Mouse (Mus musculus): ENCODE results near the gene Gm20604.

The Gm20604 gene

DNA sequence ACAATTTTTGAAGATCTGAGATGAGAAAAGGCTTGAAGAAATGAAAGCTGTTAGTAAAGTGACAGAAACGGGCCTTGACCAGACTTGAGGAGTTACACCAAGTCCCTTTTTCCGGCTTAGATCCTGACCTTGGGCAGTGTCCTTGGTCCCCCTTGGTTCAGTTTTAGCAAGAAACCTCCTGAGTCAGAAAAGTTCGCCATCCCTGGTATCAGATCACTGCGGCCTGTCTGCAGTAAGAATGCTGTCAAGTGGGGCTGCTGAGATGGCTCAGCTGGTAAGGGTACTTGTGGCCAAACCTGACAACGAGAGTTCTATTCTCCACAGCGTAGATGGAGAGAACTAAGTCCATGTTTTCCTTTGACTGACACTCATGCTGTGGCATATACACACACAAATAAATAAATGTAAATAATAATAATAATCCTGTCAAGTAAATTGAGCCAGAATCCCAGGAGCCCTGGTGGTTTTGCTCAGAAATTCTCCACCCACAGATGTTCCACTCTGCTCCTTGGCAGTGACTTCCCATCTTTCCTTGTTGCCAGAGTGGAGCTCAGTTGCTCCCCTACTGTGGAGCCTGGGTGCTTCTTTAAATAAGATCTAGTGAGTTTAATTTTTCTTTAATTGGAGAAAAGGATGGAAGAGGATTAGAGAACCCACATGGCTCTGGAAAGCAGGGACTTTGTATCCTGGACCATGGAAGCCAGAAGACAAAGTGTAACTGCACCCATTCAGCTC is 52.4 kb downstream of the Gm20604 start:
- no peak for DNase-seq (ENCODE audit: low spot score in 2 of 2)

DNA sequence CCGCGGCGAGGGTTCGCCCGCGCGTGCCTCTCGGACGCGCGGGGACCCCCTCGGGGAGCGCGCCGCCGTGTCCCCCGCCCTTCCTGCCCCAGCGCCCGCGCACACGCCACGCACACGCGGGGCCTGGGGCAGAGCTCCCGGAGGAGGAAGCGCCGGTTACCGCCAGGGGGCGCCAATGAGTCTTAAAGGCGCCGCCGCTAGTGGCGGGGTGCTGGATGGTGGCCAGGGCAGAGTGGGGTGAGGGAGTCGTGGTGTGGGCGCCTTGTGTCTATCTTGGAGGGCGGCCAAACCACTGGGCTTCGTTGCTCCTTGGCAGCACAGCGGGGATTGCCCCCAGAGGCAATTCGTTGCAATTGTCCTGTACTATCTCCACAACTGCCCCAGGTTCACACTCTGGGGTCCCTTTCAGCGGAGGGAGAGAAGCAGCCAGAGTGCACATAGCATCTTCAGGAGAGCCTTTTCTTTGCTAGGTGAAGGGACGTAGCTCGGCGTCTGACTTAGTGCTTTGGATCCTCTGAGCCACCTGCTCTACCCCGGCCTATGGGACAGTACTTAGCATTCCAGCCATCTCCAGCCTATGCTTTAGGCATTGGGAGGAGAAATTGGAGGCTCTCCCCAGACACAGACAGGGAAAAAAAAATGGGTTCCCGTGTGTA is 53.1 kb downstream of the Gm20604 start:
- DNase-seq (ENCODE audit: low spot score in 2 of 2) = peak; percentile 72 to 82

DNA sequence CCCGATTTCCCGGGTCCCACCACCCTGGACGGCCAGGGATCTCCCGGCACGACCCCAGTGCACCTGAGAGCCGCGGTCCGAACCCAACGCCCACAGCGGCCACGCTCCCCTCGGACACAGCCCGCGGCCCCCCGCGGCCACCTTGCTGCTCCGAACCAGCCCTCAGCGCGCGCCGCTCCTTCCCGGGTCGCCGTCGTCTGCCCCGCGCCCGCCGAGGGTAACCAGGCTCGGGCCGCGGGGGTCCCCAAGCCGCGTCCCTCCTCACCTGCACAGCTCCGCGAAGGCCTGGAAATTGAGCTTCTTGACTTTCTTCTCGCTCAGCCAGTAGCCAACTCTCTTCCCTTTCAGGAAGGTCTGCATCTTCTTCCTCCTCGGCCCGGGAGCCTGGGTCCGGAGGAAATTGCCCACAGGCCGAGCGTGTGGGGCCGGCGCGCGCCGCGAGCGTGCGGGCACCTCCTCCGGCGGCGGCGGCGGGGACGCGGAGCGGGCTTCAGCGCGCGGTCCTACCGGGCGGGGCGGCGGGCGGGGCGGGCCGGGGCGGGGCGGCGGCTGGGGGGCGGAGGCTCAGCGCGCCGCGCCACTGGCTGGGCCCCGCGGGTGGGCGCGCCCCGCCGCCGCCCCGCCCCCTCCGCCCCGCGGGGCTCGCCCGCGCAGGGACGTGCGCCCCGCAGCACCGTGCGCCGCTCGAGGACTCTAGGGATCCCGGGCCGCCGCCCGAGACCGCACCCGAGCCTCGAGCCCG is 53.8 kb downstream of the Gm20604 start, which contains the start of gene Itpk1:
Gene Itpk1 (minus strand): TSS at position 474 of the 742 bp plus-strand sequence.
- no peak for DNase-seq (ENCODE audit: low spot score in 2 of 2)

DNA sequence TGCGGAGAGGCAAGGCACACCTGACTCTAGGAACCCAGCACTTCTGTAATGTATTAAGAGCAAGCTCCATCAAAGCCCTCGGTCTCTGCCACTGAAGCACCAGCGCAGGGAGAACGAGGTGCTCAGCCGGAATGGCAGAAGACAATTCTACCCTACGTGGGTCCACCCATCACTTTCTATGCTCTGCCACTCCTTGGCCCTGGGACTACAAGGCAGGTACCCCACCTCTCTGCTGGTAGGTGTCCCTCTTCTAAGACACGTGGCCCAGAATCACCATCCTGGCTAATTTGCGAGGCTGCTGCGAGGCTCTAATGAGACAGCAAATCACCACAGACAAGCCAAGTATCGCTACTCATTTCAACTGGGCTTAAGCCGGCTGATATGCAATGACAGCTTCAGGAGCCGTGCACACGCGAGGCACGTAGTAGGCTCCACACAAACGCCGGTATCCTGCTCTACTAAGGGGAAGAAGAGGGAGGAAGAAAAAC is 54.5 kb downstream of the Gm20604 start:
- DNase-seq (ENCODE audit: low spot score in 2 of 2) = no peak

DNA sequence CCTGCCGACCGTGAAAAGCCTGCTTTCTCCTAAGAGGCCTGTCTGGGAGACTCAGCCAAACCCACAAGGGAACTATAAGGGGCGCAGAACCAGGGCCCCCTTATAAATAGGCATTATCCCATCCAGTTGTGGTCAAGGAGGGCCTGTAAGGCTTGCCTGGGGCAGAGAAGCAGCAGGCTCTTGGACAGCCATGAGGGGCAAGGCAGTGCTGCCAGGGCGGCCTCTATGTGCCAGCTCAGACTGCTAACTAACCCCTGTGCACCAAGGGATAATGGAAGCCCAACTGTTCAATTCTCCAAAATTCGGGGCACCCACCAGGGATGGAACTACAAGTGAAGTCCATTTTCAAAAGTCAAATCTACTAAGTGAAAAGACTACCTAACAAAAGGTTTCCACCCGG is 55.0 kb downstream of the Gm20604 start:
- no peak for DNase-seq (ENCODE audit: low spot score in 2 of 2)

DNA sequence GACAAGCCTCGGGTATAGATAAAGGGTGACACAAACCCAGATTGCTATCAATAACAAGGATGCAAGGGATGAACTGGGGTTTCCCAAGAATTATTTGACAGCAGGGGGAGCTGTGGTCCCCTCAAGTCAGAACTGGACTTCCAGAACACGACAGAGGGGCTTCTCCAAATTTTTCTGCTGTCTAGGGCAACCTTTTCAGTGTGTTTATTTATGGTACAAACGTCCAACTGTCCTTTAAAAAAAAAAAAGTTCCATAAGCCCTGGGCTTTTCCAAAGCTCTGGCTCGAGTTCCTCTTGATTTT is 55.4 kb downstream of the Gm20604 start:
- no peak for DNase-seq (ENCODE audit: low spot score in 2 of 2)

DNA sequence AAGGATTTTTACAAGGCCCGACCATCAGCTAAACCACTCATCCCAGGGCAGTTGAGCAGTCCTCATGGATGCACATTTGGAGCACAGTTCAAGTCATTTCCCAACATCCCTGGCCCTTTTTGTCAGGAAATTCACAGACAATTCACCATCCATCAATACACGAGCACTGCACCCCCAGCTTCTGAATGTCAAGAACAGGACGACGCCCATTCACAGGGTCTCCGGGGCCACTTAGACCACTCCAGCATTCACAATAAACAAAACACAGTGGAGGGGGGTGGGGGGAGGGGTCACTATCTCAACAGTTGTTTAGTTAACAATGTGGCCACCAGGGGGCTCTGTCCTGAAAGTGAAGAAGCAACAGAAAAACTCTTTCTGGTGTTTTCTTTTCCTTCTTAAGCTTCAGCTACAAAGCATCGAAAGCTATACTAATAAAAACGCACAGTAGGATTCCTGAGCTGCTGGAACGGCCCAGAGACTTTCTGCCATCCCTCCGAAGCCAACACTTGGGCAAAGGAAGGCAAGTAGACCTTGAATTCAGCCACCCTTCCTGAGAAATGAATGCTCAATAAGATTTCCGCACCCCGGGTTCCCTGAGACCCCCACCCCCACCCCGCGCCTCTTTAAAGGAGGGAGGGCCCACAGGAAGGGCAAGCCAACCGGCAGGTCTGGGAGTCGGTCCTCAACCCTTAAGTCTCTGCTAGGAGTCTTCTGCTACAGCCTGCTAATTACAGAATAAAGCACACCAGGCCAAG is 55.9 kb downstream of the Gm20604 start:
- DNase-seq (ENCODE audit: low spot score in 2 of 2) = peak in 1 of 2 experiments; percentile 72

DNA sequence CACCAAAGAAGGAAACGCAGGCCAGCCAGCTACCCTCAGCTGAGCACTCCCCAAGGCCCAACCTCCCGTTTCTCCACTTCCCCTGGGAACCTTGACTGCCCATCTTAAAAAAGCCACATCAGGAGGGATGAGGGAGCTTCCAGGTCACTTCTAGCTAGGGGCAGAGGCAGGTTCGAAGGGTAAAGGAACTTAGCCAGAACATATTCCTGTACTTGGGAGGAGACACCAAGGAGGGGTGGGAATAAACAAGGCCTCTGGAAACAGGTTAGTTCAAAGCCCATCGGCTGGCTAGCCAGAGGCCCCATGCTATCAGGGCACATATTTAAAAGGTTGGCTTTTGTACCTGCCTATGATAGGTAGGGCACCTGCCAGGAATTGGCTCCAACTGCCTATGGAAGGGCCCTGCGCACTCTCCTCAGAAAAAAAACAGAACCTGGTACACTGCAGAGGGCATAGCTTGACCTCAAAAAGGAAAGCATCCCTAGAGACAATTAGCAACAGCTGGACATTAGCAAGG is 56.7 kb downstream of the Gm20604 start:
- DNase-seq (ENCODE audit: low spot score in 2 of 2) = no peak

DNA sequence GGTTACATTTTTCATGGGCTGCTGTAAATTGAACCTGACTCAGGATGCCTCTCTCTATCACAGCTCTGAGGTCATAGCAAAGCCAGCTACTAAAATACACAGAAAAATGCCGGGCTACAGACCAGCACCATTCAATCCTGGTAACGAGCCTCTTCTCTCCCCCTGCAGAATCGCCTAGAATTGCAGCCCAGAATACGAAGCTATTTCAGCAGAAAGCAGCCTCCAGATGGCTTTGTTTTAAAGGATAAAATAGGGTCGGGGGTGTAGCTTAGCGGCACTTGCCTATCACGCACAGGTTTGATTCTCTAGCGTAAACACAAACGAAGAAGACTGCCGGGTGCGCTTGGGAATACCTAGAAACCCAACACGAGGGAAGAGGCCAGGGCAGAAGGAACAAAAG is 58.0 kb downstream of the Gm20604 start:
- DNase-seq (ENCODE audit: low spot score in 2 of 2) = no peak

DNA sequence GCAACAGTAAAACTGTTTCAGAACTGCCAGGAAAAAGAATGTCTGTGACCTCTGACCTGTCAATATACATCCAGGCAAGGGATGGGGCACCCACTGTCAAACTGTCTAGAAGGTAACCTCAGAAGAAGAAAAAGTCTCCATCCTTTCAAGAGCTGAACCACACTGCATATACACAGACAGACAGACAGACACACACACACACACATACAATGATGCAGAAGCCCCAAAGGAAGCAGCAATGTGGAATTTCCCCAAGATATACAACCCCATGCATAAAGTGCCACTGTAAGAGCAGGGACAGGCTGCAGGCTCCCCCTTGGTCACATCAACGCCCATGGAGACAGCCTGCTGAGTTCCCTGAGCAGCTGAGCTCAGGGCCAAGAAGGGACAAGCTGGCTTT is 59.3 kb downstream of the Gm20604 start:
- no peak for DNase-seq (ENCODE audit: low spot score in 2 of 2)

DNA sequence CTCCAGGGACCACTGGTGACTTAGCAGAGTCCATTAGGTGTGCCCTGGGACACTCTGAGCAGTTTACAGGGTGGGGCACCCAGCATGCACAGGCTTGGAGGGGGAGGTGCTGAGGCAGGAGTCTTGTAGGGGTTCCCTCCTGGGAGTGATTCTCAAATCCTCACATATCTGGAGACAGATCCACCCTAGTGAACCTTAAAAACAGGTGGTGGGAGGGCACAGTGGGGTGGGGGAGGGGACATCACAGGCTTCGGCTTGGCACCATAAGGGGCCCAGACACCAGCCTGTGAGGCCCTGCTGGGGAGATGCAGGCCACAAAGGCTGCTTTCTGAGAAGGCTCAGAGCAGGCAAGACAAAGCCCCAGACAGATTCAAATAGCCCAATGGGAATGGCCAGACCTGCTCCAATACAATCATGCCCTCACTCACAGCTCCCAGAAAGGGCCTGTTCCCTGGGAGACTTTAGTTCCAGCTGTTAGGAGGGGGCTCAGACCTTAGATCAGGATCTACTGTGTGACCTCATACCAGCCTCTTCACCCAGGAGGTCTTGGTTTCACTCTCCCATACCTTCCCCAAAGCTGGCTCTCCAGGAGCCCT is 60.3 kb downstream of the Gm20604 start:
- no peak for DNase-seq (ENCODE audit: low spot score in 2 of 2)

DNA sequence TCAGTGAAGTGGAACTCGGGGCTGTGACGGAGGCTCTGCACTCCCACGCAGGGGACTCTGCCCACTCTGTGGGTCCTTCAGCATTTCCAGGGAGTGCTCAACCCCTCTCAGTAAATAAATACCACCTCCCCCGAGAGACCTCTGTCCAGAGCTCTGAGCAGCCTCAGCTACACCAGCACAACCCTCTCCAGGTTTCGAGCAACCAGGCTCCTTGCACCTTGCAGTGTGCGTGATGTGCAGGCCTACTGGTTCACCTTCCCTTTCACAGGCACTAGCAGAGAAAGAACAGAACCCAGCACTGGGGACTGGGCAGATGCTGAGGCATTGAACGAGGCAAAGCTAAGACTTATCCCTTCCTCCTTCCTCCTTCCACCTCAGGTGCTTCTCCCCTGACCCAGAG is 61.1 kb downstream of the Gm20604 start:
- no peak for DNase-seq (ENCODE audit: low spot score in 2 of 2)

DNA sequence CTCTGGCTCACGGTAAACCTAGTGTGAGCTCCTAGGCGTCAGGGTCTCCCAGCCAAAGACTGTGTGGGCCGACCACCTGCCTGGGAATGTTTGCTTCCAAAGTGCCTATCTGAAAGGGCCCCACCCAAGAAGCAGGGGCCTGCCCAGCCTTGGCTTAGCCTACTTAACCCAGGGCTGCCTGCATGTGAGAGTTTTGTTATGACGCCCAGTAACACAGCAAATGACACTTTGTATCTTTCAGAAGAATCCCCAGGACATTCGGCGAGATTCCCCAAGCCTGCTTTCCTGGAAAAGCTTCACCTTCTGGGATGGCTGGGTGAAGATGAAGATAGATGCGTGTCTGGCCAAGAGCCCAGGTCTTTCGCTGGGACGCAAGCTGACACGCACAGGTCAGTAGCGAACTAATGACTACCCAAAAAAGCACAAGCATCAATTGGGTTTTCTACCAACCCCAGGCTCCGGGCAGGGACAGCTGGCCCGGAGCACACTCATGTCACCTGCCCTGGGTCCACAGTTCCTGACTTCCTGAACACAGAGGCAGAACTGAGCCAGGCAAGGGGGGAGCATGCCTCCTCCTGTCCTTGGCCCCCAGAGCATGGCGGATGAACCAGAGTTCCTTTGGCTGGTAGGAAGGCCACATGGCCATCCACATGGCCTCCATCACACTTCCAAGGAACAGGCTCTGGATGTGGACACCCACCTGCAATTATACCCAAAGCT is 61.7 kb downstream of the Gm20604 start:
- DNase-seq (ENCODE audit: low spot score in 2 of 2) = no peak

DNA sequence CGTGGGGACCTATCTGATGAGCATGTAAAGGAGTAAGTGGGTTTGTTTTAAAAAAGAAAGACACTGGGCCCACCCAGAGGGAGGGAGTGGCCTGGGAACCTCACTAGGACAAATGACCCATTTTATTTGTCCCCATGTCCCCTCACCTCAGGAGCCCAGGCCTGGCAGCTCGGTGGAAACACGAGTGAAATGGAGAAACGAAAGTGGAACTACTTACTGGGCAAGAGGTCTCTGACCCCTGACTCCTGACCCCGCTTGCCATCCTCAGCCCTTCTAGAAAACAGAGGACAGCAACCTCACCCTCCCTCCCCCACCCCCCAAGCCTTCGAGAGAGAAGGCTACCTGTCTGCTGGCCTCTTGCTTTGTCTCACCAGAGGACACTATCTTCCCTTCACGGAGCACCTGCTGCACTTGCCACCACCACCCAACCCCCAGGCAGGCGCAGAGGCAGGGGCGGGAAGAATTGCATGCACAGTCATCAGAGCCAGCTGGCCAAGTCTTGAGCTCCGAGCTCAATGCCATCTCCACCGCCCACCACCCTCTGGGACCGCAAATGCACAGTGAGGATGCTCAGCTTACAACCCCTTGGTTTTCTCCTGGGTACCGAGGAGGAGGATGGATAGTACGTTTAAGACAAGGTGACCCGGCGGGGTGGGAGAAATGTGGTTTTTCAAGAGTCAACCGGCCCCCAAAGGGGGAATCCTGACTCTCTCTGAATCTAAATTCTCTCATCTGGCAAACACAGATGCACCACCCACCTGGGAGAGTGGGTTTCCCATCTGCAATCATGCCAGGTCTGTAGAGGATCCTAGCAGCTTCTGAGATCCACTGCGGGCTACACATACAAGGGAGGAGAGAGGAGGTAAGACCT is 62.9 kb downstream of the Gm20604 start:
- DNase-seq (ENCODE audit: low spot score in 2 of 2) = no peak

DNA sequence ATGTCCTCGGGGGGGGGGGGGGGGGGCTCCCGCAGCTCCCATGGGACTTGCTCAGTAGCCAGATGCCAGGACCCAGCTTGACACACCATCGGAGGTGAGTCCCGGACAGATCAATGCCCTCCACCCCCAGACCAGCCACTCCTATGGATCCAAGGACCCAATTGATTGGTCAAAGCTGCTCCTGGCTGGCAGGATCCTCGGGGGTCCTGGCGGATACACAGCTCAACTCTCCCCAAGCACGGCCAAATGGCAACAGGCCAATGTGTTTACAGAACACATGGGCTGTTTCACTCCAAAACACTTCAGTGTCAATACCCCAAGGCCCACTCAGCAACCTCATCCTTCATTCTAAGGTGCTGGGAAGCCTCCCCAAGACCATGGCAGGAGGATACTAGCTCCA is 66.7 kb downstream of the Gm20604 start:
- DNase-seq (ENCODE audit: low spot score in 2 of 2) = no peak
